Mouse (Mus musculus) spleen, postnatal 14 days (tissue): ENCODE measurements around the gene Vmn2r116.
"Not testable (repeated sequence)": the region's sequence is repeated elsewhere in the genome, so short reads cannot be mapped to it uniquely, and the experiment has no call there.

ENCODE experiments used
- DNase-seq, 2 experiments: peaks; one replicate each; pipeline ENCODE4 v3.0.0; 2021 to 2022; ENCODE audit warnings: low spot score in 2 of 2

Vmn2r116 gene

DNA sequence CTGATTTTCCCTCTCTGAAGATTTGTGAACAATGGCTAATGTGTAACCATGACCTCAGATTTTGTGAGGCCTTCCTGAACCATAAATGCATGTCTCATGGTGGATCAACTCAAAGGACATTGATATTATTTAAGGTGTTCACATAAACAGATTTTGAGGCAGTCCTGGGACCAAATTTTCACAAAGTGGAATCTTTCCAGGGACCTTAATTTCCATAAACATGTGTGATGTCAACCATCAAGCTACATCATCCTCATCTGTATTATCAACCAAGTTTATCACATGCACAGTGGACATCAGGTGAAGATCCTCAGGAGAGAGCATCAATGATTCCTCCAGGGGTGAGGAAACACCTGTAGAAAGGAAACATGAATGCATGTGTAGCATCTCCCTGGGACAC lies at the start of gene Vmn2r116:
Vmn2r116 (plus strand) TSS at position 301 of the 400 bp plus-strand sequence.
- not testable (repeated sequence) for DNase-seq

- not testable (repeated sequence) for DNase-seq
These were observed 41.0 kb upstream of the Vmn2r116 start, which contains the start of gene Vmn2r115 for GRCm38 (mm10) chr17:23343441-23343840. Vmn2r115 (plus strand) TSS chr17:23343741.

- no peak for DNase-seq
These were observed 32.8 kb upstream of the Vmn2r116 start for GRCm38 (mm10) chr17:23351644-23352043.

DNA sequence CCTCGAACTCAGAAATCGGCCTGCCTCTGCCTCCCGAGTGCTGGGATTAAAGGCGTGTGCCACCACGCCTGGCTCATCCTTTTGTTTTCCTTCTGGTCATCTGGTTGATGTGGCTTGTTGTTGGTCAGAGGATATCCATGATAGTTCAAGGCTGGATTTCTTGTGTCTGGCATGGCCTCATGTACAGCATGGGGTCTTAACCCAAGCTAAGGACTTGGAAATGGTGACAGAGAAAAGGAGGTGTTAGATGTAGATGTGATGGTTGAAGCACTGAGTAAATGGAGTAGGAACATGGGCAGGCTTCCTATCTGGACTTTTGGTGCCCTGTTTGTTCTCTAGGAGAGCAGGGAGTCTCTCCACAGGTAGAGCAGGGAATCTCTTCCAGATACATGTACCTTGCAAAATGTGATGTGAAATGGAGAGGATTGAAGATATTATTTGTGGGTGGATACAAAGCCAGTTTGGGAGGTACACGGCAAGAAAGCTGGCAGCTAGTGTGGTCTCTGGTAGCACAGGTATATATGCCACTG lies 48.8 kb downstream of the Vmn2r116 start:
- no peak for DNase-seq
